Mouse (Mus musculus) thymus, adult 2 months (tissue): ENCODE data around the gene Foxr1. TPM values are rescaled to one million over a fixed set of nuclear protein-coding genes. Genes with fewer than 3 reads are reported as not detected.
"Not testable (repeated sequence)": the region's sequence is repeated elsewhere in the genome, so short reads cannot be mapped to it uniquely, and the experiment has no call there.

Experiments used
- DNase-seq: peaks from one replicate; pipeline ENCODE4 v3.0.0; 2021
- H3K27ac ChIP-seq: fragments of 200-500 bp; 2 replicates; pipeline ENCODE4 v1.5.1; 2012; ENCODE audit warnings: low read length, control low read depth; ENCODE audit not compliant: control insufficient read depth, insufficient read depth
- H3K27me3 ChIP-seq: fragments of 200-500 bp; 2 replicates; pipeline ENCODE4 v1.6.1; 2012; ENCODE audit warnings: mild to moderate bottlenecking, low read length, moderate library complexity, mixed read lengths; ENCODE audit not compliant: control insufficient read depth, insufficient read depth
- H3K36me3 ChIP-seq: fragments of 200-500 bp; 2 replicates; pipeline ENCODE4 v1.6.1; 2012; ENCODE audit warnings: mild to moderate bottlenecking, low read length, moderate library complexity; ENCODE audit not compliant: control insufficient read depth, insufficient read depth
- H3K4me1 ChIP-seq: fragments of 200-500 bp; replicated peaks from 2 replicates; pipeline ENCODE4 v1.6.1; 2012; ENCODE audit warnings: low read length; ENCODE audit not compliant: control insufficient read depth, insufficient read depth
- H3K4me3 ChIP-seq: fragments of 200-500 bp; 2 replicates; pipeline ENCODE4 v1.5.1; 2012; ENCODE audit warnings: mild to moderate bottlenecking, low read length, control low read depth, moderate library complexity; ENCODE audit not compliant: control insufficient read depth, insufficient read depth
- CTCF ChIP-seq: fragments of 200-500 bp; IDR thresholded peaks from 2 replicates; pipeline ENCODE4 v1.5.1; 2012; ENCODE audit warnings: mild to moderate bottlenecking, control low read depth, low read length, moderate library complexity, borderline replicate concordance; ENCODE audit not compliant: control insufficient read depth, poor library complexity, insufficient read depth; ENCODE audit errors: extremely low read depth
- POLR2A ChIP-seq: fragments of 200-500 bp; IDR thresholded peaks from 2 replicates; pipeline ENCODE4 v1.6.1; 2012; ENCODE audit warnings: mild to moderate bottlenecking, low read length, control low read depth, moderate library complexity; ENCODE audit not compliant: control insufficient read depth, poor library complexity, insufficient read depth; ENCODE audit errors: extremely low read depth
- WGBS: fragments of 180-500 bp; shearing (Covaris S2); methylation state at CpG from one replicate; pipeline ENCODE4 v1.1.7; 2018; 5-methylcytosine and 5-hydroxymethylcytosine counted together
- polyA plus RNA-seq: library from polyadenylated mRNA; depleted of rRNA; stranded (reverse); fragments of >200 nt; gene quantifications from 2 replicates; pipeline ENCODE4 v1.2.3, GENCODE M21; 2012

The Foxr1 gene
- polyA plus RNA-seq, 1 experiment = 0.08 TPM

- no peaks in the 10 kb centered on the region for H3K36me3 ChIP-seq
- DNase-seq = no peak
- H3K27me3 ChIP-seq = no peaks in the 10 kb centered on the region
- TF ChIP-seq POLR2A (no peak), CTCF (no peak)
- 45% methylated on average over 5 of the region's 5 CpGs for WGBS
- H3K27ac ChIP-seq = no peak overlapping the region
- H3K4me1 ChIP-seq = no peaks in the 10 kb centered on the region
- no peak overlapping the region for H3K4me3 ChIP-seq
These were observed 21.0 kb upstream of the Foxr1 start for GRCm38 (mm10) chr9:44461950-44462349.

- H3K27me3 ChIP-seq = no peaks in the 10 kb centered on the region
- no peak for DNase-seq
- H3K36me3 ChIP-seq = no peaks in the 10 kb centered on the region
- H3K27ac ChIP-seq = no peak overlapping the region
- TF ChIP-seq POLR2A (no peak), CTCF (no peak)
- no peak overlapping the region for H3K4me3 ChIP-seq
- WGBS = 74% methylated on average over 11 of the region's 11 CpGs
- no peaks in the 10 kb centered on the region for H3K4me1 ChIP-seq
These were observed 16.3 kb upstream of the Foxr1 start for GRCm38 (mm10) chr9:44457035-44457742.

- Histone ChIP-seq H3K4me3 (no peak within 1 kb of the TSS), H3K4me1 (no peaks in the 10 kb centered on the region), H3K27ac (no peak within 1 kb of the TSS), H3K36me3 (no peaks in the 10 kb centered on the region), H3K27me3 (no peaks in the 10 kb centered on the region)
- DNase-seq = no peak
- WGBS = 83% methylated on average over 4 of the region's 4 CpGs
- TF ChIP-seq CTCF (no peak), POLR2A (no peak)
These were observed 13.9 kb upstream of the Foxr1 start, which contains the start of gene Upk2 for GRCm38 (mm10) chr9:44454891-44455220. Upk2 (minus strand) TSS chr9:44454976.

- 30% methylated on average over 14 of the region's 14 CpGs for WGBS
- Histone ChIP-seq H3K4me3 (no peak overlapping the region), H3K4me1 (no peaks in the 10 kb centered on the region), H3K27ac (no peak overlapping the region), H3K36me3 (no peaks in the 10 kb centered on the region), H3K27me3 (no peaks in the 10 kb centered on the region)
- TF ChIP-seq CTCF (peak; percentile 94), POLR2A (no peak)
- DNase-seq = peak; percentile 85
These were observed 13.4 kb upstream of the Foxr1 start for GRCm38 (mm10) chr9:44454132-44454890.

- peak; percentile 35 for DNase-seq
- Histone ChIP-seq H3K36me3 (no peaks in the 10 kb centered on the region), H3K27ac (no peak overlapping the region), H3K4me1 (no peaks in the 10 kb centered on the region), H3K27me3 (no peaks in the 10 kb centered on the region), H3K4me3 (no peak overlapping the region)
- TF ChIP-seq POLR2A (no peak), CTCF (no peak)
These were observed 9.5 kb upstream of the Foxr1 start for GRCm38 (mm10) chr9:44450387-44450786.

- H3K27ac ChIP-seq, DNase-seq, H3K27me3 ChIP-seq, H3K4me3 ChIP-seq, H3K36me3 ChIP-seq, H3K4me1 ChIP-seq: not testable (repeated sequence)
- 88% methylated on average over 7 of the region's 7 CpGs for WGBS
These were observed 3.6 kb upstream of the Foxr1 start for GRCm38 (mm10) chr9:44444402-44445025.
